Mouse (Mus musculus): ENCODE data around the gene Cux2.

GRCm38 (mm10) chr5:121834991-121835747, 214.7 kb downstream of the Cux2 start:
- TF ChIP-seq CTCF (conservative IDR thresholded peaks at IDR 0.05; ENCODE audit: insufficient read depth, insufficient read length, low read depth, low read length) (no peak), POLR2A (IDR thresholded peaks at IDR 0.05; ENCODE audit: low read depth, low read length) (no peak)
